Mouse (Mus musculus): ENCODE results near the gene Ppp2r5c.

The Ppp2r5c gene

DNA sequence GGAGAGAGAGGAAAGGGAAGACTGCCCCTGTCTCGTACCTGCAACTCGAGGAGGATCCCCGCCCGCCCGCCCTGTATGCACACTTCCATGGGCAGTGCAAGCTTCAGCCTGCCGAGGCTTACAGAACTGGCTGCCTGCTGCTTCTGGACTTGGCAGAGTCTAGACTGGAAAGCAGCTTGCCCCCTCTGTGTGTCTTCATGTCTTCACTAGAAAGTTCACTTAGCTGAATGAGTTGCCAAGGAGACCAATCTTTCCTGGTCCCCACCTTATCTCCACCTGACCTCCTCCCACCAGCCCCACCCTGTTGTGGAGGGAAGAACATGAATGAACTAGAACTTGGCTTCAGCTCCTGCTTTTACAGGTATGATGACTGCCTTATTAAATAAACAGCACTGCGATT lies 66.0 kb downstream of the Ppp2r5c start:
- DNase-seq = no peak

- no peak for DNase-seq
These were observed 68.8 kb downstream of the Ppp2r5c start for GRCm38 (mm10) chr12:110515676-110516075.

GRCm38 (mm10) chr12:110520236-110520987 lies 73.5 kb downstream of the Ppp2r5c start:
- no peak for DNase-seq

- DNase-seq = no peak
These were observed 76.6 kb downstream of the Ppp2r5c start for GRCm38 (mm10) chr12:110523526-110523925.

- DNase-seq = no peak
These were observed 85.8 kb downstream of the Ppp2r5c start for GRCm38 (mm10) chr12:110532711-110533110.

GRCm38 (mm10) chr12:110533151-110533550 lies 86.2 kb downstream of the Ppp2r5c start:
- no peak for DNase-seq

- no peak for DNase-seq
These were observed 86.9 kb downstream of the Ppp2r5c start for GRCm38 (mm10) chr12:110533832-110534231.

DNA sequence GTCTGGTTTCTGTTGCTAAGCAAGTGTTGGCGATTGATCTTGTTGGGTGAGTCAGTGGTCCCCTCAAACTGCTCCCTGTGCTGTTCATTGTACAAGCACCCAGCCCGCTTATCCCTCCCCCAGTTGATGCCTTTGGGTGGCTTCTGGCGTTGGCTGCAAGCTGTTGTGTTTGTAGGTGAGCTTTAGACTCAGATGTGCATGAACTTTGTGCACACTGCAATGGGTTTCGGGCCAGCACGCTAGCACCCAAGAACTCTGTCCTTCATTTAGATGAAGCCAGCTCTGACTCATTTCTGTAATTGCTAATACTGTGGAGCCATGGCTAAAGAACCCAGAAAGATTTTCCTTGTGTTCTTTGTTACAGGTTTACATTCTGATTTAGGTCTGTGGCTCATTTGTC lies 88.4 kb downstream of the Ppp2r5c start:
- DNase-seq = no peak

- no peak for DNase-seq
These were observed 90.8 kb downstream of the Ppp2r5c start for GRCm38 (mm10) chr12:110537751-110538150.

DNA sequence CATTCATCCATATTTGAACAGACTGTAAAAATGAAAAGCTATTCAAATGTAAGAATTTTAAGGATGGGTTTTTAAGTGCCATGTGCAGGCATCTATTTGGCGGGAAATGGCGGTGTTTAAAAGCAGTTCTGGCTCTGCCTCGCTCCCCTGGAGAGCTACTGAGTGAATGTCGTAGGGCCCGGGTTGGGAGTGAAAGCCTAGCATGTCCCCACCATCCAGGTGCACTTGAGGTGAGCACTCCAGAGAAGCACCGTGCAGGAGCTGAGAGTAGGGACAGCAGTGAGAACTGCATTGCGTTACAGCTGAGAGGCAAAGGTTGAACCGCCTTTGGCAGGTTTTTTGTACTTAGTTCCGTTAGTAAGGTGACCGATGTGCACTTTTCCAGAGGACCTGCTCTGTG lies 92.4 kb downstream of the Ppp2r5c start:
- no peak for DNase-seq

DNA sequence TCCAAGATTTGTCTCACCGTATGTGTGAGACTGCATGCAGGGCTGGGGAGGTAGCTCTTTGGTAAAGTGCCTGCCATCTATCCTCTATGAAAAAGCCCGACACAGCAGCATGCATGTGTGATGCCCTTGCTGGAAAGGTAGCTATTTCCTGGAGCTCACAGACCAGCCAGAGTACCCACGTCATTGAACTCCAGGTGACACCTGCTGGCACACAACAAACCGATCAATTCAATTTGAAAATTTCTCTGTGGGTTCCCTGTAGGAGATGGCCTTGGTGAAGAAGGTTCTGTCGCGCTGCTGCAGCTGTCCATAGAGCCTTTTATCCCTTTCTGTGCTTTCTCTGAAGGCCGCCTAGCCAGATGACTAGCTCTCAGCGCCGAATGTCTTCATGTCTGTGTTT lies 92.9 kb downstream of the Ppp2r5c start:
- DNase-seq = no peak

DNA sequence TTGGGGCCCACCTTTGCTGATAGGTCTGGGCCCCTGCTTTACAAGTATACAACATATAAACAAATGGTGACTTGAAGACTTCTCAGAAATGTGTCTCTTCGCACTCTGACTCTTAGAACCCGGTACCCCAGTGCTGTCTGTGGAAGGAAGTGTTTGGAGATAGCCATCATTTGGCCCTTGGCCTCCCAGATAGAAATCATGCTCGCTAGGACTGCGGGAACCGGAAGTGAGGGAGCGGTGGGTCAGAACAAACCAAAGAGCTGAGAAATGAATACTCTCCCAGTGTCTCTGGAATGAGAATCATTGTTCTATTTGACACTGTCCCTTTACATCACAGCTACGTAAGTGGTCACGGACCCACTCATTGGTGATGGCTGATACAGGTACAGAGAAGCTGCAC lies 93.4 kb downstream of the Ppp2r5c start:
- no peak for DNase-seq

GRCm38 (mm10) chr12:110541001-110541400 lies 94.1 kb downstream of the Ppp2r5c start:
- no peak for DNase-seq

DNA sequence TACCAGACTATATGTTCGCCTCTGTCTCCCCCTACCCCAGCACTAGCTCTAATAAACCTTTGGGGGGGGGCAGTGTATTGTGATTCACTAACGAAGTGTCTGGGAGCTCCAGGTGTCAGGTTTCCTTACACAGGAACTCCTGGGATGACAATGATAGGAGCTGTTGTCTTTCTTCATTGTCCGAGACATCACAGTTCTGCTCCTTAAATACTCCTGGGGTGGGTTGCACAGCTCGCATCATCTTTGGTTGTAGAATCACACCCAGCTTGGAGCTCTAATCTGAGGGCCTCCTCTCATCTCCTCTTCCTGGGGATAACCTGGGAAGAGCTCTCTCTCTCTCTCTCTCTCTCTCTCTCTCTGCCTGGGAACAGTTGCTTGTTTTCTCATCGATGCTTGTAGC lies 94.6 kb downstream of the Ppp2r5c start:
- DNase-seq = no peak

- no peak for DNase-seq
These were observed 98.3 kb downstream of the Ppp2r5c start for GRCm38 (mm10) chr12:110545040-110545701.

GRCm38 (mm10) chr12:110547573-110547972 lies 100.7 kb downstream of the Ppp2r5c start:
- DNase-seq = no peak

DNA sequence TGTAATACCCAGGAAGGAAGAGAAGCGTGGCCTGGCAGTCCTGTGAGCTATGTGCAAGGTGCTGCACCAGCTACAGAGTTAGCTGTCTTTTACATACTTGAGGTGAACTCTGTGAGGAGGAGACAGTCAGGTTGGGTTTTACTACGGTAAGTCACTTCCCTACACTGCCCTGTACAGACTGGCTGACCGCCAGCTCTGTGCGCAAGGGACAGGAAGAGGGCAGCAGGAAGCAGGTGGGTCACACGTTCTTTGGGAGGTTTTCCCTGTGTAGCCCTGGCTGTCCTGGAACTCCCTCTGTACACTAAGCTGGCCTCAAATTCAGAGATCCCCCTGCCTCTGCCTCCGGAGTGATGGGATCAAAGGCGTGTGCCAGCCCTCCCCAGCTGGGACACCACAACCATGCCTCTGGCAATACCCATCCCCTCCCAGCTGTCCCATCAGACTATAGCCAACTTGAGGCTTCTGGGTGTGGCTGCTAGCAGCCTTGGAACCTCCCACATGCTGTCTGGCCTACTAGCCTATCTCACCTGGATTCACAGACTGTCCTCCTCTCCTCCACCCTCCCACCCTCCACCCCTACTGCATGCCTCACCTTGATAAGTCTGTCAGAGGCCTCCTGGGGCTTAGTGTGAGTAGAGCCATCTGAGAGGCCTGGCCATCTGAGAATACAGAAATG lies 102.7 kb downstream of the Ppp2r5c start:
- DNase-seq = no peak

GRCm38 (mm10) chr12:110550364-110550763 lies 103.4 kb downstream of the Ppp2r5c start:
- no peak for DNase-seq

- no peak for DNase-seq
These were observed 105.2 kb downstream of the Ppp2r5c start for GRCm38 (mm10) chr12:110552113-110552512.

GRCm38 (mm10) chr12:110553362-110553761 lies 106.4 kb downstream of the Ppp2r5c start:
- no peak for DNase-seq

DNA sequence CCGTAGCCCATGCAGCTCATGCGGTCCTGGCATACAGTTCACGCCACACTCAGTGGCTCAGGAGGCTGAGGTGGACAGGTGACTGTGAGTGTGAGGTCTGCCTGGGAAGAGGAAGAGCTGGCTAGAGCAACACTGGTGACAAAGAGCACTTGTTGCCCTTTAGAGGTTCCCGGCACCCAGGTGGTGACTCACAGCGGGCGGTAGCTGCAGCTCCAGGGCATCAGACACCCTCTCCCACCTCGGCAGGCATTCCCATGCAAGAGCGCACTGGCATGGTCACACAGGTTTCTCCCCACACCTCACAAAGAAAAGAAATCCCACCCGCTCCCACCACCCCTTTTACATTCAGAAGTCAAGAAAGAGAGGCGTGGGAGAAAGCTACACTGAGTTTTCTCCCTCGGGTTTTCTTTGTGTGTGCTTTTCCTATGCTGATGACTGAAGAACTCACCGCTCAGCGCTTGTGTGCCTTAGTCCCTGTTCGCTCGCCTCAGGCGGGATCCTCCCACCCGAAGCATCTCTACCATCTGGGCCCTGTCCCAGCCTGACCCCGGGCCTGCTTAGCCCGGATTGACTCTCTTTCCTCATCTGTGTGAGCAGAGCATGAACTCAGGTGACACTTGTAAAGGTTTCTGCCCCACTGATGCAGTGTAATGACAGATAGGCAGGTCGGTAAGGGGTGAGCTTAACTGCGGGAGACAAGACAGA lies 108.8 kb downstream of the Ppp2r5c start:
- DNase-seq = no peak

DNA sequence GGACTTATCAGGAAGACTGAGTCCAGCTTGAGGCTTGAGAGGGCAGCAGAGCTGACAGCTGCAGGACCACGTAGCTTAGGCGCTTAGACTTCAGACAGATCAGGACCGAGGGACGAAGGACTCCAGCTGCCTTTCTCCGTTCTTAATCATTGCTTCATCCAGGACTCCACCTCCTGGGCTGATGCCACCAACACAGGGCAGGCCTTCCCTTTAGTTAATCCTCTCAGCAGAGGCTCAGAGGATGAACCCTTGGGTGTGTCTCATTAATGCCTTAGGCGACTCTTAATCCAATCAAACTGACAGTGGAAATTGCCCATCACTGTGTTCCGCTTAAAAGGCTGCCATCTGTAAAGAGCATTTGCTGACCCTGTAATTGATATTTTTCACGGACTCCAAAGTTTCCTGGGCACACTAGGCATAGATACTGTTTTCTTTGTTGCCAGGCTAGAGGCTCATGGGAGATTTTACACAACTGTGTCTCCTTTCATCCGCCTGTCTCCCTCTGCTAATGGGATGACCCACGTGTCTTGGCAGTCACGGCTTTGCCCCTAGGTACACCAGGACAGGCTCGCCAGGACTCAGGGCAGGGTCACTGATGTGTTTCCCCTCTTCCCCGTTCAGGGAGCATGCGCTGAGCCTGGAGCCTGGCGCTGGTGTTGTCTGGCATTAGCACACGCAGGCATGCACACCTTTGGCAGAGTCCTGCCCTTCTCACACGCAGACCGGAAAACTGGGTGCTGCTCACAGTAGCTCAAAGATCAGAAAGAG lies 110.1 kb downstream of the Ppp2r5c start:
- no peak for DNase-seq

DNA sequence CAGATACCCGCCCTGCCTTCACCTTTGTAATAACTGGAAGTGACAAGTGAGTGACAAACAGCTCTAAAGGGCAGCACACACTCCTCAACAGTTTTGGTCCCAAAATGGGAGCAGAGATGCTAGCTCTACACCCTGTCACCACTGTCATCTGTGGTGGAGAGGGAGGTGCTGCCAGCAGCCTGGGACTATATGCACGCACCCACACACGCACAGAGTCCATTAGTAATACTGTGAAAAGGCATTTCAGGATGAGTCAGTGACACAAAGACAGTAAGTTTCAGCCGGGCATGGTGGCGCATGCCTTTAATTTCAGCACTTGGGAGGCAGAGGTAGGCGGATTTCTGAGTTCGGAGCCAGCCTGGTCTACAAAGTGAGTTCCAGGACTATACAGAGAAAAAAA lies 111.3 kb downstream of the Ppp2r5c start:
- DNase-seq = no peak

All from thymus, adult 18-20 months (tissue).